Mouse (Mus musculus): ENCODE results near the gene Gm21973. TPM values are rescaled to one million over a fixed set of nuclear protein-coding genes. Genes with fewer than 3 reads are reported as not detected.

Gene Gm21973
- total and polyA plus RNA-seq, 3 experiments: not detected

DNA sequence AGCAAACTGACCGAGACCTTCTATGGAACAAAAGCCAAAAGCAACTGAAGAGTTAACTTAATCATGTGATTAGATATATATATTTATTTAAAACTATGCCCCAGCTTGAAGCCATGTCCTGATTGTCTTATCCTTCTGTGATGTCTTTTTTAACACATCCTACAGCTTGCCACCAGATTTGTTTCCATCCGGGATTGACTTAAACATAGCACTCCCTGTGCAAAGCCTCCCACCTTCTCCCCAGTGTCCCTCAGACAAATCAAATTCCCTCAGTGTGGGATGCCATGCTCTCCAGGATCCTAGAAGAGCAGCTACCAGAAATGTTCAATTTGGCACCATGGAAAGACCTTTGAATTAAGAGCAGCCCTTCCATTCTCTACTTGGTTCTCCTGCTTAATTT lies 85.7 kb downstream of the Gm21973 start:
- DNase-seq: no peak
- no peaks in the 10 kb centered on the region for H3K27me3 ChIP-seq (ENCODE audit: control insufficient read depth, insufficient read depth, low read length)
- H3K9ac ChIP-seq (ENCODE audit: low read depth, low read length): no peak overlapping the region
- no peak for TF ChIP-seq EP300 (IDR thresholded peaks at IDR 0.05; ENCODE audit: insufficient read depth, low read depth, low read length)
- TF ChIP-seq CTCF (IDR thresholded peaks at IDR 0.05): no peak
- no peak for TF ChIP-seq POLR2A (IDR thresholded peaks at IDR 0.05; ENCODE audit: insufficient read depth, low read depth, low read length)
- no peak overlapping the region for H3K4me3 ChIP-seq
- no peak overlapping the region for H3K27ac ChIP-seq
- no peaks in the 10 kb centered on the region for H3K79me2 ChIP-seq (replicated peaks; ENCODE audit: control insufficient read depth, insufficient read depth, low read length)
- 81% methylated on average over 2 of the region's 2 CpGs for WGBS
- intact Hi-C loops (cut with DNase I): no loop called here
- H3K4me1 ChIP-seq (ENCODE audit: control insufficient read depth, insufficient read depth, low read length): no peaks in the 10 kb centered on the region
- H3K36me3 ChIP-seq (ENCODE audit: control insufficient read depth, insufficient read depth, low read length): no peaks in the 10 kb centered on the region

GRCm38 (mm10) chr15:10413656-10414055 lies 88.5 kb downstream of the Gm21973 start:
- Histone ChIP-seq H3K27me3 (ENCODE audit: control insufficient read depth, insufficient read depth, low read length) (no peaks in the 10 kb centered on the region), H3K9ac (ENCODE audit: low read depth, low read length) (no peak overlapping the region), H3K27ac (no peak overlapping the region), H3K4me3 (no peak overlapping the region), H3K79me2 (replicated peaks; ENCODE audit: control insufficient read depth, insufficient read depth, low read length) (no peaks in the 10 kb centered on the region), H3K4me1 (ENCODE audit: control insufficient read depth, insufficient read depth, low read length) (no peaks in the 10 kb centered on the region), H3K36me3 (ENCODE audit: control insufficient read depth, insufficient read depth, low read length) (no peaks in the 10 kb centered on the region)
- no peak for TF ChIP-seq EP300 (IDR thresholded peaks at IDR 0.05; ENCODE audit: insufficient read depth, low read depth, low read length)
- no peak for TF ChIP-seq CTCF (IDR thresholded peaks at IDR 0.05)
- TF ChIP-seq POLR2A (IDR thresholded peaks at IDR 0.05; ENCODE audit: insufficient read depth, low read depth, low read length): no peak
- DNase-seq: no peak
- 82% methylated on average over 6 of the region's 6 CpGs for WGBS
- intact Hi-C loops (cut with DNase I): no loop called here

DNA sequence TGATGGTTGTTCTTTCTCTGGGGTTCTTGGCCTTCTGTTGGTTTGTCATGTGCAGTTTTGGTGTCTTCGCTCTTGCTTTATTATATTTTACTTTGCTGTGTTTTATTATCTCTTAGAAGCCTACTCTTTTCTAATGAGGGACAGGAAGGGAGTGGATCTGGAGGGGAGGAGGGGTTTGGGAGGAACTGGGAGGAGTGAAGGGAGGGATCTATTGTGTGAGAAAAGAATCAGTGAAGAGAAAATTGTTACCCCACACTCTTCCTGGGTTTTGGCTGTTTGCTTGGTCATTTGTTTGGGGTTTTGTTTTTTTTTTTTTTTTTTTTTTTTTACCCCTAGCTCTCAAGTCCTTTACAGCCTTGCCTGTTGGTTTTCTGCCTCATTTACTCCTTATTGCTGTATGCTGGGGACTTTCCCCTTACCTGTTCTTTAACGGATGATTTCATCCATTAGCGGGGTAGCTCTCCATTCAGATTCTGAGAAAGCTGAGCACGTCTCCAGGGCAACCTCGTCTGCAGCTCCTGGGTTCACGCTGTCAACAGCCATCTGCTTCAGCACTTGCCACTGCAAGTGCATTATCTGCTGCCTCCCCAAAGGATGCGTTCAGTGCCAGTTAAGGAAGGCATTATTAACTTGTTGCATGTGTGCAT lies 96.1 kb downstream of the Gm21973 start:
- no peaks in the 10 kb centered on the region for H3K4me1 ChIP-seq (ENCODE audit: control insufficient read depth, insufficient read depth, low read length)
- intact Hi-C loops (cut with DNase I): no loop called here
- TF ChIP-seq EP300 (IDR thresholded peaks at IDR 0.05; ENCODE audit: insufficient read depth, low read depth, low read length): no peak
- TF ChIP-seq POLR2A (IDR thresholded peaks at IDR 0.05; ENCODE audit: insufficient read depth, low read depth, low read length): no peak
- TF ChIP-seq CTCF (IDR thresholded peaks at IDR 0.05): no peak
- no peak overlapping the region for H3K4me3 ChIP-seq
- no peaks in the 10 kb centered on the region for H3K27me3 ChIP-seq (ENCODE audit: control insufficient read depth, insufficient read depth, low read length)
- H3K27ac ChIP-seq: no peak overlapping the region
- DNase-seq: no peak
- H3K36me3 ChIP-seq (ENCODE audit: control insufficient read depth, insufficient read depth, low read length): no peaks in the 10 kb centered on the region
- no peak overlapping the region for H3K9ac ChIP-seq (ENCODE audit: low read depth, low read length)
- H3K79me2 ChIP-seq (replicated peaks; ENCODE audit: control insufficient read depth, insufficient read depth, low read length): no peaks in the 10 kb centered on the region
- WGBS: 45% methylated on average over 7 of the region's 7 CpGs

DNA sequence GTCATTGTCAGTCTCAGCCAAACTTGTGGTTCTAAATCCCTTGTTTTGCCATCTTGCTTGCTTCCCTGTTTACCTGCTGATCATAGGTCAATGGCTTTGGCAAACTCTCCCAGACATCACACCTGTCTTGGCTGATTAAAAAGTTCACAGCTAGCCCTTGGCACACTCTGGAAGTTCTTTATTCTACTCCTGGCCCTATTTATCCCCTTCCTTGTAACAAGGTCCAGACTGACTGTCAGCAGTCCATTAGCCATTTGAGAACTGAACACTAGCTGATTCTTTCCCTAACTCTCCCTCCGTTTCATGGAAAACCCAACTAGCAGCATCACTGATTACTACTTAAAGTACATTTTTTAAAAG lies 96.6 kb downstream of the Gm21973 start:
- Histone ChIP-seq H3K4me1 (ENCODE audit: control insufficient read depth, insufficient read depth, low read length) (no peaks in the 10 kb centered on the region), H3K79me2 (replicated peaks; ENCODE audit: control insufficient read depth, insufficient read depth, low read length) (no peaks in the 10 kb centered on the region), H3K36me3 (ENCODE audit: control insufficient read depth, insufficient read depth, low read length) (no peaks in the 10 kb centered on the region), H3K27me3 (ENCODE audit: control insufficient read depth, insufficient read depth, low read length) (no peaks in the 10 kb centered on the region), H3K27ac (no peak overlapping the region), H3K4me3 (no peak overlapping the region), H3K9ac (ENCODE audit: low read depth, low read length) (no peak overlapping the region)
- TF ChIP-seq EP300 (IDR thresholded peaks at IDR 0.05; ENCODE audit: insufficient read depth, low read depth, low read length) (no peak), POLR2A (IDR thresholded peaks at IDR 0.05; ENCODE audit: insufficient read depth, low read depth, low read length) (no peak), CTCF (IDR thresholded peaks at IDR 0.05) (no peak)
- 78% methylated on average over 1 of the region's 1 CpGs for WGBS
- intact Hi-C loops (cut with DNase I): no loop called here
- DNase-seq: no peak

Other genes starting within 250 kb of the Gm21973 start
- 1 to 10 TPM; 3.0 to 5.5 TPM for gene Prlr, start 148.1 kb upstream of the Gm21973 start, total RNA-seq (2021)
- 1.1 TPM in 2 replicates for gene Prlr, start 148.1 kb upstream of the Gm21973 start, polyA plus RNA-seq (2012; rRNA removed)
- gene Agxt2, start 33.2 kb downstream of the Gm21973 start, total RNA-seq (2021): not detected
- not detected in 2 replicates for gene Agxt2, start 33.2 kb downstream of the Gm21973 start, polyA plus RNA-seq (2012; rRNA removed)
- gene Dnajc21, start 145.1 kb downstream of the Gm21973 start, total RNA-seq (2021): 10 to 100 TPM; 34.5 to 41.2 TPM
- 2.2 and 5.4 TPM in 2 replicates for gene Dnajc21, start 145.1 kb downstream of the Gm21973 start, polyA plus RNA-seq (2012; rRNA removed)
- gene Brix1, start 160.6 kb downstream of the Gm21973 start, total RNA-seq (2021): 10 to 100 TPM; 20.9 to 24.4 TPM
- 2.6 and 4.5 TPM in 2 replicates for gene Brix1, start 160.6 kb downstream of the Gm21973 start, polyA plus RNA-seq (2012; rRNA removed)
- 1 to 10 TPM; 9.0 to 9.3 TPM for gene Rad1, start 160.6 kb downstream of the Gm21973 start, total RNA-seq (2021)
- gene Rad1, start 160.6 kb downstream of the Gm21973 start, polyA plus RNA-seq (2012; rRNA removed): 4.8 and 9.6 TPM in 2 replicates
- not detected for gene Ttc23l, start 233.3 kb downstream of the Gm21973 start, total RNA-seq (2021)
- 0.12 TPM in 1 of 2 replicates, not detected in the other for gene Ttc23l, start 233.3 kb downstream of the Gm21973 start, polyA plus RNA-seq (2012; rRNA removed)

Data from heart, adult 2 months (tissue).